Mouse (Mus musculus): ENCODE data around the gene Cend1.

Cend1 gene

DNA sequence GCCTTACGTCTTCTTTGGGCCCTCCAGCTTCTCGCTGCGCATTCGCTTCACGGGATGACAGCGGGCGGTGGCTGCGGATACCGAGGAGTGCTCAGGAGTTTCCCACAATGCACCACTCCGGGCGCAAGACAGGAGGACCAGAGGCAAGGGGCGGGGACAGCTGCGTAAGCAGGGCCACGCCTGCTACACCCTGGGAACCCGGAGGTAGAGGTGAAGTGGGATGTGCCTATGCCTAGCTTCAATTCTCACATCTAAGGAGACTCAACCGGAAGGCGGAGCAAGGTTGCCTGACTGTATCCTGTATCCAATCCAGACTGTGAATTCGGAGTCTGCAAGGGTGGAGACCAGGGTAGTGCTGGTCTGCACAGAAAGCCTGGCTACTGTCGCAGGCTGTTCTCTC lies at the start of gene Cend1:
Gene Cend1, minus strand, starts transcription at position 182 of the 400 bp plus-strand sequence.
- DNase-seq: peak; percentile 43

DNA sequence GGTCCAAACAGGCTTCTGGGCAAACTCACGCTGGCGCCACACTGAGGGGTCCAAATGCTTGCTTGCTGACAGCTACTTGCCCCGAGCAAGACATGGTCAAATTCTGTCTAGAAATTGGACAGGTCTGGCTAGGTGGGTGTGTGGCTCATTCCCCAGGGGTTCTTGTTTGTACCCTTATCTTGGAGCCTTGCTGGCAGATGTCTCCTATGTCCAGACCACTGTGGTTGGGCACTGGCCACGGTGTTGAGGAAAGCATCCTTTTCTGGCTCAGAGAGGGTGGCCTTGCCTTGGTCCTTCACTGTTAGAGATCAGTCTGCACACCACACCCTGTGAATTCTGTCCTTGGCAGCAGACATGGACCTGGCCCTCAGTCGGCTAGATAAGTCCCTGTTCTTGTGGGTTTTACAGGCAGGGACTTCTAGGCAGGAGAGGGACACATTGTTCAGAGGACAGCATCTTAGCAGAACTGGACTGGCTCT lies 49.0 kb upstream of the Cend1 start:
- no peak for DNase-seq

DNA sequence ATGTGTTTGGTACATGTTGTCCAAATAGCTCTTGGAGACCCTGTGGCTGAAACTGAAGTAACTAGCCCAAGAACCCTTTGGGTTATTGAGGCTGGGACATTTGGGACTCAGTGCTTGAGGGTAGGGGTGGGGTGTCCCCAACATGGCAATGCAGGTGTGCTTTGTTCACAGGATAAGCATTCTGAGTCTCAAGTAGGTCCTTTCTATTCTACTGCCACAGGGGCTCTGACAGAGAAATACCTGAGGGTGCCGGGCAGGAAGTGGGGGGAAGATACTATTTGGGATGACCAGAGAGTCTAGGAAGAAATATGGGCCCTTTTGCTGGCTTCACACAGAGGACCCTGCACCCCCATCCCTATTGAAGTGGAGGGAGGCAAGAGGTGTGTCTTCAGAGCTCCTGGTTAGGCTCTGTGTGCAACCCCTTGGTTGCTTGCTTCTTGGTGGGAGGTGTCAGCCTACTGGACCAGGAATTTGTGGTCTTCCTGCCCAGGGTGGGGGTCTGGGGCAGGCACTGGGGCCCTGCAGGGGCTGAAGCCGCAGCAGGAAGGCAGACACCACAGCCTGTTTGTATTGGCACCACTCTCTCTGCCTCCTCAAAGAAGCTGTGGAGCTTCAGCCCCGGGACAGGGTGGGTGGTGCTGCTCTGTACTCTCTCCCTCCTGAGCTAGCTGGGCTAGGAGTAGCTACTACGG lies 48.4 kb upstream of the Cend1 start:
- DNase-seq: no peak

DNA sequence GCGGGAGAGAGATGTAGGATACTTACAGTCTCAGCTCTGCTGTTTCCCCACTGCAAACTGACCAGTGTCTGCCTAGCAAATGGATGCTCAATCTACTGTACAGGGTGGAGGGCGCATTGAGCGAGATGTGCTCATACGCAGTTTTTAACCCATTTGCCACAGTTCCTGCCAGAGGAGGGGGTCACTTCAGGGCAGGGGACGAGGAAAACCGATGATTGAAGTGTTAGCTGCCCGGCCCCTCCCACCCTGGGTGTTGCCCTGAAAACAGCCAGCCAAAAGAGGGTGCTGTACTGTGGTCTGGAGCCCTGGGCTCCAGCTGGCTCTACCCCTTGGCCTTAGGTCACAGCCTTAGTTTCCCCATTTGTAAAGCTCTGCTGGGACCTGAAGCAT lies 47.7 kb upstream of the Cend1 start:
- DNase-seq: no peak

DNA sequence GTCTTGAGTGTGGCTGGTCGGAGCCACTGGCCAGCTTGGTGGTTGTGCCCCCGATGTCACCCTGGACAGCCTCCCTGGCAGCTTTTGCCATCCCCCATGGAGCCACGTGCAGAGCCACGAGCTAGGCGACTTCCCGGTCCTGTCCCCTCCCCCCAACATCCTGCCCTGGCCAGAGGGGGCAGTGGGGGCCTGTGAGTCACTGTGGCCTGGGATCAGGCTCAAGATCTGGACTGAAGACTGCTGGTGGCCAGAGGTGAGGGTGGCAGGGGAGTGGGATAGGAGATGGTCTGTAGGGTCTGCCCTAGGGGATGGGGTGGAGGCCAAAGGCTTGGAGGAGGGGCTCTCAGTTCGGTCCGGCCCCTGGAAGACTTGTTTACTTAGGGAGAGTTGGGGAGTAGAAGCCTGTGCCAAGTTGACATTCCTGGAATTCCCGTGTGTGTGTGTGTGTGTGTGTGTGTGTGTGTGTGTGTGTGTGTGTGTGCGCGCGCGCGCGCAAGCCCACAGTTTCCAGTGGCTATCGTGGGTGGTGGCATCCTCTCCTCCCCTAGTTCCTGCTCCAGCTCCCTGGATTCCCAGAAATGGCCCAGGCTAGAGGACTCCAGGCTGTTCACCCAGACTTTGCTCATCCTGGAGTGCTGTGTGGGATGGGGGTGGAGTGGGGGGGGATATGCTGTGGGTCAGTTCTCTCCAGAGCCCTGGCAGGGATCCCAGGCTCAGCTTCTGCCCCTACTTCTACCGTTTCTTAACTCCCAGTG lies 47.1 kb upstream of the Cend1 start:
- DNase-seq: peak; percentile 95

DNA sequence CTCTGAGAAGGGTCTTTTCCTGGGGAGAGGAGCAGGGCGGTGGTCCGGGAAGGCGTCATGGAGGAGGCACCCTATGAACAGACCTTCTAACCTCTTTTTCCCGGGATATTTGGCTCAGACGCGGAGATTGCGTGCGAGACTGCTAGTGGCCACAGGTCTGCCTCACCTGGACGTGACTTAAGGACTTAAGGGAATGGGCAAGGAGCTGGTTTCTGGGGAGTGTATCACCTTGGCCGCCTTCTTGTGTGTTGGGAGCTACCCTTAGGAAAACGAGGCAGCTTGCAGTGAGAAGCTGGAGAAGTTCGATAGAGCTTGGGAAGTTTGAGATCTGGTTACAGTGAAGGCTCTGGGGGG lies 46.5 kb upstream of the Cend1 start:
- no peak for DNase-seq

DNA sequence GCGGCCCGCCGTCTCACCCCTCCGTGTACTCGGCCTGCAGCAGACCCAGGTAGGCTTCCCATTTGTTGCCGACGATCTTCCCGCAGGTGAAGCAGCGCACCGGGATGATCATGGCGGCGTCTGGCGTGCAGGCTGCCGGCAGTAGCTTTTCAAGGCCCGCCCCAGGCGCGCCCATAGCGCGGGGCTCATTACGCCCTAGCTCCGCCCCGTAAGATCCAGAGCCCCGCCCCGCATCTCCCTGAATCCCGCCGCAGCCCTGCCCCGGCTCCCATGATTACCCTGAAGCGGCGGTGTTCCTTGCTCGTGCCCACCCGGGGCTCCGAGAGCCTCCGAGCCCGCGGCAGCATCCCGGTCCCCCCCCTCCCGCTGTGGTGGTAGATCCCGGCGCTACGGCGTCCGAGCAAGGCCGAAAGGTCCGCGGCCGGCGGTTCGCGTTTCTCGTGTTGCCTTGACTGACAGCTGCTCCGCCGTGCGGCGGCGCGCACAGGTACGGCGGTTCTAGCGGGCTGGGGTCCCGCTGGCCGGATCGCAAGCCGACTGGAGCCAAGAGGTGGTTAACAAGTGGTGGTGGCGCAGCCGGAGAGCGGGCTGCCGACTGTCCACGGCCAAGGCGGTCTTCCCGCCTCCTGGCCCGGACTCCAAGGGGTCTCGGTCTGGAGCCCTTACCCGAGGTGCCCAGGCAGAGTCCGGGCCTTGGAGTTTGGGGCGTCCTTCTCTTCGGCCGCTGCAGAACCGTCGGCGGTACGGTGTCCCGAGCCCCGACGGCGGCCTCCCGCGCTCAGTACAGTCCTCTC lies 45.9 kb upstream of the Cend1 start, which contains the start of the genes Polr2l and Tspan4:
Gene Polr2l, minus strand, starts transcription at position 122 of the 794 bp plus-strand sequence.
Gene Tspan4, plus strand, starts transcription at position 230 of the 794 bp plus-strand sequence.
- peak; percentile 92 for DNase-seq

DNA sequence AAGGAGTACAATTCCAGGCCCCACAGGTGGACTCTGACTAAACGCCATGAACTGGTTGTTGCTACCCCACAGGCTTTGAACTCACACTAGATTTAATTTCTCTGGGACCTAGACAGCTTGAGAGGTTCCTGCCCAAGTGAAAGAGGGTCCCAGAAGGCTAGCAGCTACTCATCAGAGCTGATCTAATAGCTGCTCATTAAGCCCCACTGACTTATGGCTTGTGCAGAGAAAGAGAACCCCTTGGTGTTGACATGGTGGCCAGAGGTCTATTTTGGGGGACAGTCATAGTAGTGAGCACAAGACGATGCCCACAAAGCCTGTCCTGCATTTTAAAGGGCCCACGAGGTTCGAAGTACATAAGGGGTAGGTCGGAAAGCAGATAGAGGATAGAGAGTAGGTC lies 44.9 kb upstream of the Cend1 start:
- no peak for DNase-seq

DNA sequence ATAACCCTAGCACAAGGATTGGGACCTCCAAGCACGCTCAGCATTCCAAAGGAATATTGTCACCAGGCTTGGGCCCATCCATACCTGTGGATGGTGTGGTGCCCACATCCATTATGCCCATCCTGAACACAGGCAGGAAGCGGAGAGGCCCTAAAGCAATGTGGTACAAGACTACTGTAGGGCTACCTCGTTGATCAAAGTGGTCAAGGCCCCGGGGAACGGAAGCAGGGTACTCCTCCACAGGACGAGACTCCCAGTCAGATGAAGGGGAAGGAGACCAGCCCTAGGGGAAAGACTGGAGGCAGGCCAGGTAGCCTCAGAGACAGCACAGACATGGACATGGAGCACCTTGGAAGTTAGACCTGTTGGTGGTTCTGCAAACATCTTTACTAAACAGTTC lies 43.5 kb upstream of the Cend1 start:
- no peak for DNase-seq

DNA sequence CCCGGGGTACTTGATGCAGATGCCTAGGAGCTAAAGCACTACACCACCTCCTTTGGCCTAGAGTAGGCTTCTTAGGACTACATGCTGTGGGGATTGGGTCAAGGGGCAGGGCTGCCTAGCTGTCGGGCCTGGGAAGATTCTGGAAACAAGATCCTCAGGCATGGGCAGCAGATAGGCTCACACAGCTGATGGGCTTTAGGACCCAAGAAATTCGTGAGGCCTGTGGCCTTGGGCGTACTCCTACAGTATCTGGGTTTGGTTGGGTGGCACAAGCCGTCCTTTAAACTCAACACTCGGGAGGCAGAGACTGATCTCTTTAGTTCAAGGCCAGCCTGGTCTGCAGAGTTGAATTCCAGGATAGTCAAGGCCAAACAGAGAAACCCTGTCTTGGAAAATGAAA lies 42.9 kb upstream of the Cend1 start:
- no peak for DNase-seq

DNA sequence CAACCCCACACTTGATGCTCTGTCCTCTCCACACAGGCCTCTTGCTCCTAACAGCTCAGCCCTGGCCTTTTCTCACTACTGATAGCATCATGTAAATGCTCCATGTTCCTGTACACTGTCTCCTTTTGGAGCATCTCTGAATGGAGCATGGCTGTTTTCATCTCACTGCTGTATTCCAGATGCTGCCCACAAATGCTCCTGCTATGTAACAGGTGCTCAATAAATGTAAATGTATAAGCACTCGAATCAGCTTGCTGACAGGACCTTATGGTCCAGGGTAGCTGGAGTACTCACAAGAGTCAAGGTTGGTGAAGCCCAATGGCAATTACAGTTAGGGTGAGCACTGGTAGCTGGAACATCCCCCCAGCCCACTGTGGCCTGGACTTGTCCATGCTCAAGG lies 41.9 kb upstream of the Cend1 start:
- no peak for DNase-seq

DNA sequence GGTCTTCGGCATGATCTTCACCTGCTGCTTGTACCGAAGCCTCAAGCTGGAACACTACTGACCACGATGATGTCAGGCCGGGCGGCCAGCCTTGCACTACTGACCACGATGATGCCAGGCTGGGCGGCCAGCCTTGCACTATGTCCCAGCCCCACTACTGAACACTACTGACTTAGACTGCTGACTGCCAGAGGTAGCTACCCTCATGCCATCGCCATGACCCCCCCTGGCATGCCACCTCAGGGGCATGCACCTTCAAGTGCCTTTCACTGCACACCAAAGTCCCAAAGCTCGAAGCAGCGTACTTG lies 41.3 kb upstream of the Cend1 start:
- no peak for DNase-seq

DNA sequence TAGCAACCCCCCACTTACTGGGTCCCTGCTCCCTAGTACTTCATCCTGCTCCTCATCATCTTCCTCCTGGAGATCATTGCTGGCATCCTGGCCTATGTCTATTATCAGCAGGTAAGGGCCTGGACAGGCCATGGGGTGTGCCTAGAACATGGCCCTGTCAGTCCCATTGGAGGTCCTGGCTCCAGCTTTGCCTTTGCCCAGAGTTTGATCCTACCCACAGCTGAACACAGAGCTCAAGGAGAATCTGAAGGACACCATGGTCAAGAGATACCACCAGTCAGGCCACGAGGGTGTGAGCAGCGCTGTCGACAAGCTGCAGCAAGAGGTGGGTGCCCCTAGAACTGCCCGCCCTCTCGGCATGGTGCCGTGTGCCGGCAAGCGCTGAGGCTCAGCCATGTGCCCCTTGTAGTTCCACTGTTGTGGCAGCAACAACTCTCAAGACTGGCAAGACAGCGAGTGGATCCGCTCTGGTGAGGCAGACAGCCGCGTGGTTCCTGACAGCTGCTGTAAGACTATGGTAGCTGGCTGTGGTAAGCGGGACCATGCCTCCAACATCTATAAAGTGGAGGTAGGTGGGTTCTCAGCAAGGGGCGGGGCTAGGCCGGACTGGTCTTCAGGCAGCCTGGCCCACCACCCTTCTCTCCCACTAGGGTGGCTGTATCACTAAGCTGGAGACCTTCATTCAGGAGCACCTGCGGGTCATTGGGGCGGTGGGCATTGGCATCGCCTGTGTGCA lies 40.8 kb upstream of the Cend1 start:
- no peak for DNase-seq

DNA sequence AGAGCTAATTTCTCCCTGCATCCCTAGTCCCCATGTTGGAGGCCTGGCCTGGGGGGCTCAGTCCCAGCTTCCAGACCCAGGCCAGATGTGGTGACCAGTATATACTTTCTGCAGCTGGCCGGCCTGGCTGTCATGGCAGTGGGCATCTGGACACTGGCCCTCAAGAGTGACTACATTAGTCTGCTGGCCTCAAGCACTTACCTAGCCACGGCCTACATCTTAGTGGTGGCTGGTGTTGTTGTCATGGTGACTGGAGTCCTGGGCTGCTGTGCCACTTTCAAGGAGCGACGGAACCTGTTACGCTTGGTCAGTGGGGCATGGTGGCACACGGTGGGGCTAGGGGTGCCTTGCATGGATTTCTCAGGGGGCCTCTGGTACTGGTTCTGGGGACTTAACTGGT lies 40.1 kb upstream of the Cend1 start:
- no peak for DNase-seq

DNA sequence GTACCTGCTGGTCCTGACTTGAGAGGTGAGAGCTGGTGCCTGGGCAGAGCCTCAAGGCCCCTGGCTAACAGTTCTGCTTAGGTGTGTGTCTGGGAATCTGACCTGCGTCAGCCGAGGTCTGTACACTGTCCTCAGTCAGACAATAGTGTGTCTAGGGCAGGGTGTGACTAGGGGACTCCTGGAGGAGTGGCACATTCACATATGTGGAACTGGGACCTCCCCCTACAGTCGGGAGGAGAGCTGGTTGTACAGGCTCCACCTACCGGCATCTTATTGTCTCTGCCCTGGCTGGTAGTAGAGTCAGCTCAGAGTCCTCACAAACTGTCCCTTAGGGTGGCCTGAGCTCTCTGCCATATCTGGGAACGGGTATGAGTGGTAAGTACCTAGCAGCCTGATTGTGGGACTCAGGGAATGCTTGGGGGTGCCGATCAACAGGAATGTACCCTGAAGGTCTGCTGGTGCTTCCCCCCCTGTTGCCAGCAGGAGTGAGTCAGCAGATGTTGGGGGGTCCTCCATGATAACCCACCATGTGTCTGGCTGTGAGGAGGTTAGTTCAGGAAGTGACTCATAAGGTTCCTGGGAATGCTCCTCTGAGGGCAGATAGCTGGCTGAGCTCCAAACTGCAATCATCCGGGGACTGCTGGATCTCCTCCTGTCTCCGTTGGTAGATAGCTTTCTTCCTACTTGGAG lies 39.4 kb upstream of the Cend1 start:
- DNase-seq: peak; percentile 69

DNA sequence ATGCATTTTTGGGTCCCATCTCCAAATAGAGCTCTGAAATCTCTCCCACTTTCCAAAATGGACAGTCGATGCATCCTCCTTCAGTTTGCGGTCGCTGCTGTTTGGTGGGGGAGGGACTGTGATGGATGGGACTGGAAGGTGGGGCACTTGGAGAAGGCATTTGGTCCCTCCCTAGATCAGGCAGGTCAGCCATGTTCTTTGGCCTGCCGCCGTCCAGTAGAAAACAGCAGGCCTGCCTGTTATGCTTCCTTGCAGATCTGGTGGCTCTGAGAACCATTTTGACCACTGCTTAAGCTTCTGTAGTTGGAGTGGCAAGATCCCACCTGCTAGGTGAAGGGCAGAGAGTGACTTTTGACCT lies 38.9 kb upstream of the Cend1 start:
- DNase-seq: no peak

DNA sequence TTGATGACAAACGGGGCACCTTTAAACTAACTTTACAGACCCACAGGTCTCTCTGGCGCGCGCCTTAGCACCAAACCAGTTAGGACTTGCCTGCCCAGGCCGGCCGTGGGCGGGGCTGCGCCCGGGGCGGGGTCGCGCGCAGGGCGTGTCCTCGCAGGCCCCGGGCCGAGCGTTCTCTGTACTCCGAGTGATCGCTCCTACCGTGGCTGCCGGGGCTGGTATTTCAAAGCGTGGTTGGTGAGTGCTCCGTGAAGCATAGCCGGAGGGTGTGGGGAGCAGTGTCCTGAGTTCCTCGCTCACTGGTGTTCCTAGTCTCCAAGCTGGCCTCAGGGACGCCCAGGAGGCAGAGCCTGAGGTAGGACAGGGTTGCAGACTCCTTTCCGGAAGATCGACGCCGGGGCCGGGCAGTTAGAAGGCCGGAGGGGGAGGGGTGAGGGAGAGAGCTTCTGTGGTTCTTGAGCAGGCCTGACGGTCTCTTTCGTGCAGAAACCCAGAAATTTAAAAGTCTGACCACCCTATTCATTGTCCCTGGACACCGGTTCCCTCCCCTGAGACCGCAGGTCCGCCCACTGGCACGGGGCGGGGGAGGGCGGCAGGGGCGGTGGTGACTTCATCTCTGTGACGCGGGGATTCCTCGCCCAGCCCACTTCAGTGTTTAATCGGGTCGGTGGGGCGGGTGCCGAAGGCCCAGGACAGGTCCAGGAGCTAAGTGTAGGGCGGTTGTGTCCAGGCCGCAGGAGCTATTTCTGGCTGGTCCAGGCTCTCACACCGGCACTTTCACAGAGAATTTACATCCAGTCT lies 38.1 kb upstream of the Cend1 start, which contains the start of gene Cd151:
Gene Cd151, plus strand, starts transcription at position 163 of the 801 bp plus-strand sequence.
- DNase-seq: peak; percentile 96

DNA sequence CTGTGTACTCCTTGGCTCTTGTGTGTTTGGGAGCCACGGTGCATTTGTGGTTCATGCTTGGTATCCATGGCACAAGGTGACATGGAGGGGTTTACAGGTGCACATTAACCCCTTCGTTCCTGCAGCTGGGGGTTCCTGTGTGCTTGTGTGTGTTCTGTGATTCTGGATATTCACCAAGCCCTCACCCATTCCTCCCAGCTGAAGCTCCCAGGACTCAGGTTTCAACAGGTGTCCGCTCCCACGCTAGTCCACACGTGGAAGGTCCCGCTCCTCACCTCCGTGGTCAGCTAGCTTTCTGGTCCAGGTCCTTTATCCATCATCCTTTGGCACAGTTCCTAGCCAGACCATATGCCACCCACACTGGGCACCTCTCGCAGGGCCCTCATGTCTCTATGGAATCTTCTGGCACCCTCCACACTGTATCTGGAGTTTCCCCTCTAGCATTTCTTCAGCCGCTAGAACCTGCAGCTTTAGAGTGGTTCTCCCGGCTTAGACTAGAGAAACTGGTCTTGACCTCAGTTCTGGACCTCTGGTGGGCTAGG lies 37.4 kb upstream of the Cend1 start:
- DNase-seq: no peak

DNA sequence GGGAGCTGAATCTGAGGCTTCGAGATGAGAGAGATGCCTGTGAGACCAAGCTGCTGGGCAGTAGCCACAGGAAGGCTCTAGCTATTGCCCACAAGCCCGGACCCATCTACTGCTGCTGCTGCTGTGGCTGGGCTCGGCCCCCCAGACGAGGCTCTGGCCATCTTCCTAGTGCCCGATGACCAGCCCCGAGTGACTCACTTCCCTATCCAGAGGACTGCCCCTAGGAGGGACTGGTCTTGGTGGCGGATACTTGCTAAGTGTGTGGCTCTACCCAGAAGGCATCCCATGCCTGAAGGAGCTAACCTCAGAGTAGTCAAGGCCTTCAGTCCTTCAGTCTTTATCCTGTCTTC lies 36.7 kb upstream of the Cend1 start:
- no peak for DNase-seq

DNA sequence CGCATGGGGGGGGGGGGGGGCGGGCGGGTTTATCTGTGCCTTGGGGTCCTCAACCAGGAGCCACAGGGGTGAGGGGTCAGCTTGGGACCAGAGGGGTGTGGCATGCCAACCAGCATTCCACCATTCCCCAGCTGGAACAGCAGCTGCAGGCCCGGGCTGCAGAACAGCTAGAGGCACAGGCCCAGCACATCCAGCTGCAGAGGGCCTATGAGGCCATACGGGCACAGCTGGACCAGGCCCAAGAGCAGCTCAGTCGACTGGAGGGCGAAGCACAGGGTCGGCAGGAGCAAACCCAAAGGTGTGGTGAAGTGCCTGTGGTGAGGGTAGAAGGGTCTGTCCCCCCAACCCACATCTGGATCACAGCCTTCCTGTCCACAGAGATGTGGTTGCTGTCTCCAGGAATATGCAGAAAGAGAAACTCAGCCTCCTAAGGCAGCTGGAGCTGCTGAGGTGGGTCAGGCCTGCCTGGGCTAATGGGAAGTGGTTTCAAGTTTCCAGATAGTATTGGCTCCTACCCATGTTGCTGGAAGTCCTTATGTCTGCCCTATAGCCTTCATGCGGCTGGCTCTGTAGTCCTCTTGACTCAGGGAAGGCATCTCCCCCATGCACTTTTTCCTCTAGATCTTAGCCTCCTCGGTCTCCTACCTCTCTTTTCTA lies 36.2 kb upstream of the Cend1 start:
- no peak for DNase-seq
